Mouse (Mus musculus) ES-CJ7 (cell line): ENCODE results near the gene Slc6a21.

ENCODE experiments used
- DNase-seq: peaks from one replicate; pipeline ENCODE4 v3.0.0; 2011; ENCODE audit warnings: low read depth, low spot score

Gene Slc6a21

DNA sequence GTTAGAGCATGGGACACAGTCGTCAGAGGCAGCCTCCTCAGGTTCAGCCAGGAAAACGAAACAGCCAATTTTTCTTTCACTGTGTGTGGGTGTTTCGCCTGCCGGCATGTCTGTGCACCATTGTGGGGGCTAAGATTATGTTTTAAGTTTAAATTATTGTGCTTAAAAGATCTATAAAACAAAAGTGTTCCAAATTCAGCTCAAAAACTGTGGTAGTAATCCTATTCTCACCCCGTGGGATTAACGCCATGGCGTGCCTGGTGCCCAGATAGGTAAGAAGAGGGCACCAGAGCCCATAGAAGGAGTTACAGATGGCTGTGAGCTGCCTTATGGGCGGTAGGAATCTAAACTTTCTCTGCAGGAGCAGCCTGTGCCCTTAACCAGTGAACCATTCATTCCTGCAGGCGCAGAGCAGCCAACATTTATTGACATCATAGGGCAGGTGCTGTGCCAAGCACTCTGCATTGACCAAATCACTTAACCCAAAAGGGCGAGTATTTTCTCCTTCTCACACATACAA lies 37.9 kb downstream of the Slc6a21 start:
- no peak for DNase-seq

DNA sequence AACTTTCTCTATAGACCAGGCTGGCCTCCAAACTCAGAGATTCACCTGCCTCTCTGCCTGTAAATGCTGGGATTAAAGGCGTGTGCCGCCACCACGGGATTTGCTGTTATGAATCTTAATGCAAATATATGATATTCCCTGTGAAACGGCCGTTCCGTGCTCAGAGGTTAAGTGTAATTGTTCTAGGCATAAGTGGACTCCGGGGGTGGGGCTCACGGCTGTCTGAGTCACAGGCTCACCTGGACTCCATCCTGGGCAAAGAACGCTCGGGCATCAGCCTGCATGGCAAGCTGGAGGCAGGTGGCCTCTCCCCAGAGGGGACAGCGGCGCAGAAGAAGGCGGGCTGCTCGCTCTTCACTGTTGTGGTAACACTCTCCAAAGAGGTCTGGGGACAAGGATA lies 39.2 kb downstream of the Slc6a21 start:
- no peak for DNase-seq

DNA sequence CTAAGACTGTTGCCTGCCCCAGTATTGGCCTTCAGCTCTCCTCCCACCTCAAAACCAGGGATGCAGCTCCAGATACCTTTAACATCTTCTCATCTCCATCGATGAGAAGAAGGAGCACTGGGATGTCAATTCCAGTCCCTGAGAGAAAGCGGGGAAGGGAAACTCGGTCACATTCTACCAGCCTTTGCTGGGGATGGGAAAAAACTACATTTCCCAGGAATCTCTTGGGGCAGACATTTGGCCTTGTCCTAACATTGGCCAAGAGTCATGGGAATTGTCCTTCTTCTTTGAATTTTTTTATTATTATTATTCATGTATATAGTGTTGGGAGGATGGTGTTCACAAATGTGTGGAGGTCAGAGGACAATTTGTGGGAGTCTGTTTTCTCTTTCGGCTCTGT lies 44.9 kb downstream of the Slc6a21 start:
- no peak for DNase-seq

DNA sequence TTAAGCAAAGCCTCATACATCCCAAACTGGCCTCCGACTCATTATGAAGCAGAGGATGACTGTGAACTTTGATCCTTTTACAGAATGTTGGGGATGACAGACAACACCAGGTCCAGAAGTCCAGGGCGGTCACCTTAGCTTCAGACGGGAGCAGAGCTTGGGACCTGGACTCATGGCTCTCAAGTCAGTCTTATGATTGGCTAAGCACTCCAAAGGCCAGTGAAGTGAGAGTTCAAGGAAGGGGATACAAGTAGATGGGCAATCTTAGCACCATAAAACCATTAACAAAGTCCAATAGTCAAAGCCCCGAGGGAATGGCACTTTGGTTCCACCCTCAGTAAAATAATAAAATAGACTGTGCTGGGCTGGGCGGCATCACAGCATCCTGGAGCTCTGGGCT lies 45.8 kb downstream of the Slc6a21 start:
- no peak for DNase-seq

DNA sequence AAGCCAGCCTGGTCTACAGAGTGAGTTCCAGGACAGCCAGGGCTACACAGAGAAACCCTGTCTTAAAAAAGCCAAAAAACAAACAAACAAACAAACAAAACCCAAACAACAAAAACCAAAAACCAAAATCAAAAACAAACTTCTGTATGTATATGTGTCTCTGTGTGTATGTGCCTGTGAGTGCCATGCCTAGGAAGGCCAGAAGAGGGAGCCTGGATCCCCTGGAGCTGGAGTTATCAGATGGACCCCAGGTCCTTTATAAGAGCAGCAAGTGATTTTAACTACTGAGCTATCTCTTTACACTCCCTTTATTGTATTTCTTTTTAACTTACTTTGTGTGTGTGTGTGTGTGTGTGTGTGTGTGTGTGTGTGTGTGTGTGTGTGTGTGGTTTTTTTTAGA lies 48.5 kb downstream of the Slc6a21 start:
- peak; percentile 64 for DNase-seq

DNA sequence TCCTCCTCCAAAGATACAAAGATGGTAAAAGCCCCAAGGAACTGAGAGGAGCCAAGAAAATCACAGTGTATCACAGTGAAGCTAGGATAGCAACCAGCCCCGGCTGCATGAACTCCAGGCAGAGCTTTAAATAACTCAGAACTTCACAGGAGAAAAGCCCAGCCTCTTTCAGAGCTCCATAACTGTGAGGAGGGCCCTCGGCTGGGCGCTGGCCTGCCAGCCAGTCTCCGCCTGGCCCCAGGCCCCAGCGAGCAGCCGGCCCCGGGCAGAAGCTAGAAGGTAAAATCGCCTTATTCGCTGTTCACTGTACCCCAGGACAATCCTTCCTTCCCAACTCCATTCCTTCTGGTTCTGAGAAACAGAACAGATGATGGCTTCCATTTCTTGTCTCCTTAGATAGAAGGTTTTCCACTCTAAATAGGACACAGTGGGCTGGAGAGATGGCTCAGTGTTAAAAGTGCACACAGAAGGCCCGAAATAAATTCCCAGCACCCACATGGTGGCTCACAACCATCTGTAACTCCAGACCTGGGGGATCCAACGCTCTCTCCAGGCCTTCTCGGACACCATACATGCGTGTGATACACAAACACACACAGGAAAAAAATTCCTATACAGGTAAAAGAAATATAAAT lies 51.6 kb downstream of the Slc6a21 start:
- no peak for DNase-seq

DNA sequence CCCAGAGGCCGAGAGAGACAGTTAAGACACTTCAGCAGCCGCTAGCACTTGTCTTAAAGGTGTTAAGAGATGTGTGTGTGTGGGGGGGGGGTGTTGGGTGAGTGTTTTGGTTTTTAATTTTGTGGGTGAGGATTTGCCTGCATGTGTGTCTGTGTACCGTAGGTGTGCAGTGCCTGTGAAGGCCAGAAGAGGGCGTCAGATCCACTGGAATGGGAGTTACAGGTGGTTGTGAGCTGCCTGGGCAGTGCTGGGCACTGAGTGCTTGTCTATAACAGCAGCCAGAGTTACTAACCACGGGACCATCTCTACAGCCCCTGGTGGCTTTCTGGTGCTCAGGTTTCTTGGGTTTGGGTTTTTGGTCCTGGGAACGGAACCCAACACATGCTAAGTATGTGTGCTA lies 54.2 kb downstream of the Slc6a21 start:
- peak; percentile 54 for DNase-seq

DNA sequence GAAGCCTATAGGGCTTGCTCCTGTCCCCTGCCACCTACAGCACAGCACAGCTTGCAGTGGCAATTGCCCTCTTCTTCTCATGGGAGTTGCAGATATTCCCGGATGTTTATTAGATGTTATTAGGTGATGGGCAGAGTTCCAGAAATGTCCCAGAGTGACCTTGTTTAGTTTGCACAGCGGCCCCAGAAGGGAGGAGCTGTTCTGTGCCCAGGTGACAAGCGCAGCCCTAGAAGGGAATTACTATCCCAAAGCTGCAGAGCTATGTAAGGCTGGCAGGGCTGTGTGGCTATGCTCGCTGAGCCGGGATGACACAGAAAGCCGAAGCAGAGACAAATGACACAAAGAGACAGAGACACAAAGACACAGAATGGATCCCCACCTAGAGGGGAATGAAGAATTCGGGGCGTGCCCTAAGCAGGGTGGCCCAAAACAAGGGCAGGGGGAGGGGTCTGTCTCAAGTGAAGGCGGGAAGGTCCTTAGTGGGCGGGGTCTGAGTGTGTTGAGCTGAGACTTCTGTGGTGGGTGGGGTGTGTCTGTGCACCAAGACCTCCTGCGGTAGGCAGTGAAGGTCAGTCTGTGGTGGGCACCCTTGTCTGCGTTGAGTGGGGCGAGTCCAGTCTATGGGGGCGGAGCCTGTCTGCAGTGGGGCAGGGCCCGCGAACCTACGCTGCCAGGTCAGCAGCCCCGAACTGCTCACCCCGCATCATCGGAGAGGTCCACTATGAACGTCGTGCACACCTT lies 55.5 kb downstream of the Slc6a21 start:
- peak; percentile 93 for DNase-seq

DNA sequence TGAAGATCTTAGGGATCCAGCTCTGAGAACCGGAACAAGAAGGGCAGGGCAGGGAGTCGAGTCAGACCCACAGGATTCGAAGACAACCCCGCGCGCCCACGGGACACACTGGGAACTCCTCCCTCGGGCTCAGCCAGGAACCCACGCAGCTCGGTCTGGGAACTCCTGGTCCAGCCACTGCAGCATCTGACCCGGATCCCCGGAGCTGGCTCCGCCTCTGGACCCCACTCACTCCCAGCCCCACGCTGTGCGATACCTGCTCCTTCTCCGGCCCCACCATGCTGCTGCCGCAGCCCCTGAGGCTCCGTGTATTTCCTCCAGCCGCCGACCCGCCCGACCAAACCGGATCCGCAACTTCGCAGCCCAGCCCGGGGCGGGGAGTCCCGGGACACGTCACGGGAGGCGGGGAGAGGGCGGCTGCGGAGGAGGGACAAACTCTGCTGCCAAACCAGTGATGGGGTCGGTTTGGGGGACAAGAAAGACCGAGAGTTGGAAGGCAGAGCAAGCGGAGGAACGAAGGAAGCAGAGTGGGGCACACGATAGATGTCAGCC lies 56.2 kb downstream of the Slc6a21 start, which contains the start of gene Trpm4:
Trpm4 (minus strand) TSS at position 350 of the 552 bp plus-strand sequence.
- peak; percentile 67 for DNase-seq

DNA sequence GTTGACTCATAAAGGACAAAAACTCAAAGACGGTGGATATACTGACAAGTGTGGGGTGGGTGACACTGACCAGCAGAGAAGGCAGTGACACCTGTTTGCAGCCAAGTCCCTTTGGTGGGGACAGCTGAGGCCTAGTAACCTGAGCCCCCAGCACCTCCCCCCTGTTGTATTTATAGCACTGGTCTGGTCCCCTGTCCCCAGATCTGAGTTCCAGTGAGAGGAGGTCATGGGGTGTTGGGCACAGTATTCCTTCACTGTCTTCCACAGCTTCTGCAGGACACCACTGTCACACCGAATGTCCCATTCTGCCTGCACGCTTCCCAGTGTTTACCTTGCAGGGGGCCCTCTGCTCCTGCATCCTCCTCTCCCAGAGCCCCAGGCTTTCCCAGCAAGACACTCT lies 57.3 kb downstream of the Slc6a21 start:
- DNase-seq, result no peak

DNA sequence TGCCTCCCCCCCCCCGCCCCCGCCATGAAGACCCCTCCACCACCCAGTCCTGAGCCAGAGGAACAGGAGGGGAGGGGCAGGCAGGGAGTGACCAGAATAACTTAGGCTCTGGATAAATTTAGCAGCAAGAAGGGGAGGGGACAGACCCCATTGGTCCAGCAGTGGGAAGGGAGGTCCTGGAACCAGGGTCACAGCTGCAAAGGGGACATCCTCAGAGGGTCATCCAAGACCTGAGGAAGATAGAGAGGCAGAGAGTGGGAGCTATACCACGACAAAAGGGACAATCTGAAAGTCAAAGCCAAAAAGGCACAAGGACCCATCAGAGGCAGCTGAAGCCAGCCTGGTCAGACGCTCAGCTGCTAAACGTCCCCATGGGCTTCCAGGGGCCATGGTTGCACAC lies 57.7 kb downstream of the Slc6a21 start, which contains the start of gene Hrc:
Hrc (plus strand) TSS at position 235 of the 400 bp plus-strand sequence.
- no peak for DNase-seq

DNA sequence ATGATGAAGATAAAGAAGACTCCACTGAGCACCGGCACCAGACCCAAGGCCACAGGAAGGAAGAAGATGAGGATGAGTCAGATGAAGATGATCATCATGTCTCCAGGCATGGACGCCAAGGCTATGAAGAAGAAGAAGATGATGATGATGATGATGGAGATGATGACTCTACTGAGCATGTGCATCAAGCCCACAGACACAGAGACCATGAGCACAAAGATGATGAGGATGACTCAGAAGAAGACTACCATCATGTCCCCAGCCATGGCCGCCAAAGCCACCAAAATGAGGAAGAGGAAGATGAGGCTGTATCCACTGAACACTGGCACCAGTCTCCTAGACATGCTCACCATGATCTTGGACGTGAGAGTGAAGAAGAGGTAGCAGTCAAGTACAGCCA lies 59.0 kb downstream of the Slc6a21 start:
- no peak for DNase-seq

DNA sequence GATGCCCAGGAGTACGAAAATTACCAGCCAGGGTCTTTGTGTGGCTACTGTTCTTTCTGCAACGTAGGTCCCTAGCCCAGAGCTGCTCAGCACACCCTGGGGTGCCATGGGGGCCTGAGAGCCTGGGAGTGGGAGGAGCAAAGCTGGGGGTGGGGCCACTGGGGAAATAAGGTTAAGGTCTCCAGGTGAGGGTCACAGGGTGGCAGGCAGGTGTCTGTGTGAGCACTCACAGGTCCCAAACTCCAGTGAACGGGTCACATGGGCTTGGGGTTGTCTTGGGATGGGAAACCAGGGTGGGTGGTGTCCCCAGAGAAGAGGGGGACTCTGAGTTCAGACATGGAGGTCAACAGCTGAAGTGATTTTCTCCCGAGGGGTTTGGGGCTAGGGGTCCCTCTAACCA lies 60.2 kb downstream of the Slc6a21 start:
- DNase-seq, result no peak

DNA sequence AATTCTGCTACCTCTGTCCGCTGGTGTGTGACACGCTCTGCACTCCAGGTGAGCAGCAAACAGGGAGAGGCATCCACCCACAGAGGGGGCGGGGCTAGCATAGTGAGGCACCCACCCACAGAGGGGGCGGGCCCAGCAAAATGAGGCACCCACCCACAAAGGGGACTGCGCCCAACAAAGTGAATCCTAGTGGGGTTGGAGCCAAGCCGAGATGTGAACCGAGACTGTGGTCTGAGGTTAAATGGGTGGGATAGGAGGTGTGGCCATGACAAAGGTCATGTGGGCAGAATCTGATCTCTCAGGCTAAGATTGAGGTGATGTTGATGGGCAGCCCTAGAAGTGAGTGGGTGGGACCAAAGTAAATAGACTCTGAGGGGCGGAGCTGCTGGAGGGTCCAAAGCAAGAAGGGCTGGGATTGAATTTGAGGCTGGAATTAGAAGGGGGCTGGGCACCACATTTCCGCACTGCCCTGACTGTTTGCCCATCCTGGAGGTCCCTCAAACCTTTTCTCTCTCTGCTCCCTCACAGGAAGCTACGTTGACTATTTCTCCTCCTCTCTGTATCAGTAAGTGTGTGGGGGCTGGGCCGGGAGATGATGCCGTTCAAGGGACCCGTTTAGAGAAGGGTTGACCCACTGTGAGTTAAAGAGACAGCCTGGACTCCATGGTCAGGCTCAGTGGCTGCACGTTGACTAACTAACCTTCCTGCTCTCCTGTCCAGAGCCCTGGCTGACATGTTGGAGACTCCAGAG lies 61.0 kb downstream of the Slc6a21 start:
- peak; percentile 93 for DNase-seq
